Mouse (Mus musculus) liver, embryonic 16.5 days (tissue): ENCODE measurements around the gene D630003M21Rik. TPM values are rescaled to one million over a fixed set of nuclear protein-coding genes. Genes with fewer than 3 reads are reported as not detected.

ENCODE experiments used
- ATAC-seq: fragments of 200-750 bp; cut with Nextera tagmentation; 2 replicates; pipeline ENCODE4 v1.8.0; 2017; ENCODE audit warnings: low read depth, mild to moderate bottlenecking, moderate number of reproducible peaks, moderate library complexity
- H3K27ac ChIP-seq: fragments of 300-500 bp; sonication (generic); 2 replicates; pipeline ENCODE4 v1.5.1; 2014; ENCODE audit warnings: mild to moderate bottlenecking, low read length
- H3K27me3 ChIP-seq: fragments of 300-500 bp; sonication (generic); 2 replicates; pipeline ENCODE4 v1.6.1; 2014; ENCODE audit warnings: low read depth, low read length, mixed read lengths; ENCODE audit not compliant: control insufficient read depth, insufficient read depth
- H3K36me3 ChIP-seq: fragments of 300-500 bp; sonication (generic); 2 replicates; pipeline ENCODE4 v1.6.1; 2014; ENCODE audit warnings: mild to moderate bottlenecking; ENCODE audit not compliant: control insufficient read depth, insufficient read depth
- H3K4me1 ChIP-seq: fragments of 300-500 bp; sonication (generic); 2 replicates; pipeline ENCODE4 v1.6.1; 2014; ENCODE audit warnings: low read depth, low read length, mixed read lengths; ENCODE audit not compliant: control insufficient read depth
- H3K4me2 ChIP-seq: fragments of 300-500 bp; sonication (generic); 2 replicates; pipeline ENCODE4 v1.6.1; 2014; ENCODE audit warnings: low read depth, low read length, mixed read lengths
- H3K4me3 ChIP-seq: fragments of 300-500 bp; sonication (generic); 2 replicates; pipeline ENCODE4 v1.5.1; 2014; ENCODE audit warnings: low read depth, mild to moderate bottlenecking, low read length
- H3K9ac ChIP-seq: fragments of 300-500 bp; sonication (generic); 2 replicates; pipeline ENCODE4 v1.6.1; 2014; ENCODE audit warnings: low read depth, low read length
- H3K9me3 ChIP-seq: fragments of 300-500 bp; sonication (generic); replicated peaks from 2 replicates; pipeline ENCODE4 v1.6.1; 2016; ENCODE audit warnings: low read length; ENCODE audit not compliant: control insufficient read depth
- WGBS: fragments of 180-500 bp; shearing (Covaris S2); extraction: QIAGEN DNeasy Blood & Tissue Kit; methylation state at CpG from one replicate; pipeline ENCODE4 v1.1.7; 2014; ENCODE audit not compliant: insufficient replicate concordance; 5-methylcytosine and 5-hydroxymethylcytosine counted together
- polyA plus RNA-seq: library from polyadenylated mRNA; unstranded; fragments of >200 nt; fragmentation: Nextera tagmentation; extraction: Ambion mirVana; gene quantifications from 2 replicates; pipeline ENCODE4 v1.2.1, GENCODE M21; 2015

The D630003M21Rik gene
- polyA plus RNA-seq, 1 experiment from 2014 or later: 0.78 TPM

GRCm38 (mm10) chr2:158159376-158160235, 69.4 kb downstream of the D630003M21Rik start:
- Histone ChIP-seq H3K27me3 (no peaks in the 10 kb centered on the region), H3K4me2 (peak overlapping the region; percentile 50), H3K9me3 (no peaks in the 10 kb centered on the region), H3K4me3 (peak overlapping the region; percentile 23; the same call in 1 of the 2 replicates), H3K4me1 (peaks cover 23% of the 10 kb centered on the region), H3K27ac (peak overlapping the region; percentile 50; the same call in 1 of the 2 replicates), H3K9ac (peak overlapping the region; percentile 36), H3K36me3 (no peaks in the 10 kb centered on the region)
- WGBS: 16% methylated on average over 7 of the region's 7 CpGs
- ATAC-seq: peak; percentile 35

GRCm38 (mm10) chr2:158157654-158158053, 71.4 kb downstream of the D630003M21Rik start:
- Histone ChIP-seq H3K4me2 (no peak overlapping the region), H3K36me3 (no peaks in the 10 kb centered on the region), H3K9ac (no peak overlapping the region), H3K4me3 (no peak overlapping the region), H3K27me3 (no peaks in the 10 kb centered on the region), H3K27ac (no peak overlapping the region), H3K9me3 (no peaks in the 10 kb centered on the region), H3K4me1 (peaks cover 39% of the 10 kb centered on the region)
- no peak for ATAC-seq
- 79% methylated on average over 8 of the region's 8 CpGs for WGBS

DNA sequence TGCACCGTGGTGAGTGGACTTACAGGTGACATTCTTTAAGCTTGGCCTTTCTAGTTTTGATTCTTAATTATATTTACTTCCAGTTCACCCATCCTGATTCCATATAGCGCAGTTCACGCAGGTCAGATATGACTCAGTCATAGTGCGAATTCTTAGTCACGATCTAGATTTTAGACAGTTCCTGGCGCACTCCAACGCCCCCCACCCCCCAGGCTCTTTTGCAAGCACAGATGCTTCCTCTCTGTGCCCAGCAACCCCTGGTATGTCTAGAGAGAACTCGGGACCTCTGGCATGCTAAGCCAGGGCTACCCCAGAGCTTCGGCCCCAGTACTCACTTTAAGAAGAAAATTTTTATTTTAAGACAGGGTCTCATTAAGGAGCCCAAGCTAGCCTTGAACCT, 72.5 kb downstream of the D630003M21Rik start:
- Histone ChIP-seq H3K27me3 (no peaks in the 10 kb centered on the region), H3K9me3 (no peaks in the 10 kb centered on the region), H3K4me2 (no peak overlapping the region), H3K4me3 (no peak overlapping the region), H3K9ac (no peak overlapping the region), H3K27ac (0 out of 2 replicates have a peak overlapping the region, but pooled peaks have one; percentile 8), H3K4me1 (peaks cover 42% of the 10 kb centered on the region), H3K36me3 (no peaks in the 10 kb centered on the region)
- ATAC-seq: no peak
- WGBS: 48% methylated on average over 9 of the region's 9 CpGs

DNA sequence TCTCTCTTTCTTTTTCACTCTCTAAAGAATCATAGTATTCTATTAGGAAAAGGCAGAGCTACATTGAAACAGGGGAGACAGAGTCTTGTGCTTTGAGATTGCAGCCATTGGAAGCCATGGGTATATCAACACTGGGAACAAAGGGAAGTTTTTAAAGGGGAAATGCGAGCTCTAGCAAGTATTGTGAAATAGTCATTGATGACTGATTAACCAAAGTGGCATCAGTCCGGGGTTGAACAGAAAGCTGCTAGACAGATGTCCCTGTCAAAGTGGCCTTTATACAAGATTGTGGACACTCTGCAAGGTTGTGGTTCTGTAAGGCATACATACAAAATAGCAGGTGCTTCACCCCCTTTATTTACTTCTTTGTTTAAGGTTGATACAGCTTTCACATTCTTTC, 73.4 kb downstream of the D630003M21Rik start:
- H3K9me3 ChIP-seq: peaks cover 2% of the 10 kb centered on the region; the same call in 1 of the 2 replicates
- peak; percentile 20; the same call in 1 of the 2 replicates for ATAC-seq
- H3K4me2 ChIP-seq: no peak overlapping the region
- no peaks in the 10 kb centered on the region for H3K27me3 ChIP-seq
- H3K9ac ChIP-seq: no peak overlapping the region
- peaks cover 39% of the 10 kb centered on the region for H3K4me1 ChIP-seq
- no peak overlapping the region for H3K4me3 ChIP-seq
- H3K27ac ChIP-seq: peak overlapping the region; percentile 48
- WGBS: 20% methylated on average over 2 of the region's 2 CpGs
- H3K36me3 ChIP-seq: no peaks in the 10 kb centered on the region

- Histone ChIP-seq H3K36me3 (no peaks in the 10 kb centered on the region), H3K4me1 (peaks cover 34% of the 10 kb centered on the region), H3K27me3 (no peaks in the 10 kb centered on the region), H3K4me2 (no peak overlapping the region), H3K27ac (no peak overlapping the region), H3K9ac (no peak overlapping the region), H3K9me3 (peaks cover 2% of the 10 kb centered on the region; the same call in 1 of the 2 replicates), H3K4me3 (no peak overlapping the region)
- 0 out of 2 replicates have a peak, but pooled peaks have one; percentile 10 for ATAC-seq
- 67% methylated on average over 7 of the region's 7 CpGs for WGBS
These were observed 73.9 kb downstream of the D630003M21Rik start for GRCm38 (mm10) chr2:158155101-158155500.

- peaks cover 2% of the 10 kb centered on the region; the same call in 1 of the 2 replicates for H3K9me3 ChIP-seq
- peaks cover 30% of the 10 kb centered on the region for H3K4me1 ChIP-seq
- no peak overlapping the region for H3K4me3 ChIP-seq
- H3K4me2 ChIP-seq: peak overlapping the region; percentile 86; the same call in 1 of the 2 replicates
- no peaks in the 10 kb centered on the region for H3K27me3 ChIP-seq
- no peaks in the 10 kb centered on the region for H3K36me3 ChIP-seq
- H3K9ac ChIP-seq: no peak overlapping the region
- 75% methylated on average over 8 of the region's 8 CpGs for WGBS
- no peak for ATAC-seq
- no peak overlapping the region for H3K27ac ChIP-seq
These were observed 74.4 kb downstream of the D630003M21Rik start for GRCm38 (mm10) chr2:158154641-158155040.

GRCm38 (mm10) chr2:158153728-158154343, 75.2 kb downstream of the D630003M21Rik start:
- H3K27me3 ChIP-seq: no peaks in the 10 kb centered on the region
- peak; percentile 62 for ATAC-seq
- H3K4me1 ChIP-seq: peaks cover 26% of the 10 kb centered on the region
- H3K4me3 ChIP-seq: peak overlapping the region; percentile 59
- peak overlapping the region; percentile 63 for H3K9ac ChIP-seq
- H3K9me3 ChIP-seq: peaks cover 2% of the 10 kb centered on the region; the same call in 1 of the 2 replicates
- H3K36me3 ChIP-seq: no peaks in the 10 kb centered on the region
- peak overlapping the region; percentile 86 for H3K4me2 ChIP-seq
- WGBS: under 1% methylated on average over 22 of the region's 22 CpGs
- H3K27ac ChIP-seq: peak overlapping the region; percentile 50

GRCm38 (mm10) chr2:158152685-158153309, 76.2 kb downstream of the D630003M21Rik start:
- WGBS: 23% methylated on average over 6 of the region's 6 CpGs
- H3K9me3 ChIP-seq: peaks cover 2% of the 10 kb centered on the region; the same call in 1 of the 2 replicates
- peak overlapping the region; percentile 15 for H3K4me3 ChIP-seq
- peak; percentile 35 for ATAC-seq
- no peak overlapping the region; the same call in 1 of the 2 replicates for H3K9ac ChIP-seq
- H3K27ac ChIP-seq: peak overlapping the region; percentile 50
- no peaks in the 10 kb centered on the region for H3K36me3 ChIP-seq
- no peaks in the 10 kb centered on the region for H3K27me3 ChIP-seq
- H3K4me1 ChIP-seq: peaks cover 30% of the 10 kb centered on the region
- peak overlapping the region; percentile 86 for H3K4me2 ChIP-seq
